Mouse (Mus musculus) gastrocnemius, postnatal 36 days (tissue): ENCODE results near the gene Magix. TPM values are rescaled to one million over a fixed set of nuclear protein-coding genes. Genes with fewer than 3 reads are reported as not detected.
A peak's percentile ranks its signal among the peaks of the same experiment; 100 is the strongest.
"Not testable (repeated sequence)": the region's sequence is repeated elsewhere in the genome, so short reads cannot be mapped to it uniquely, and the experiment has no call there.

Source experiments
- DNase-seq, 2 experiments: peaks; one replicate each; pipeline ENCODE4 v3.0.0; 2022
- intact Hi-C: fragments of 180-260 bp; cut with DNase I; formaldehyde crosslinking; loops from one replicate; pipeline ENCODE4 v1.15.1; 2025
- long read RNA-seq, 2 experiments: library from polyadenylated mRNA; stranded (forward); transcript quantifications; one replicate each; pipeline ENCODE4 v2.0.0; 2021
- total RNA-seq, 2 experiments: library from RNA; stranded (reverse); gene quantifications; 2 replicates each; pipeline ENCODE4 v1.2.3; 2021

The Magix gene
- 10 to 100 TPM; 18.8 to 20.6 TPM for total RNA-seq
- long read RNA-seq, experiment 1, transcript Magix-201 (6 exons, 1,342 nt): major isoform, 18 of 43 reads
- long read RNA-seq, experiment 1, partial matches to known transcripts: 5 of 43 reads
- long read RNA-seq, experiment 1, other reads (novel, unspliced or antisense): 19 of 43 reads
- long read RNA-seq, experiment 2, transcript Magix-201 (6 exons, 1,342 nt): major isoform, 19 of 44 reads
- long read RNA-seq, experiment 2, partial matches to known transcripts: 9 of 44 reads
- long read RNA-seq, experiment 2, other reads (novel, unspliced or antisense): 15 of 44 reads

DNA sequence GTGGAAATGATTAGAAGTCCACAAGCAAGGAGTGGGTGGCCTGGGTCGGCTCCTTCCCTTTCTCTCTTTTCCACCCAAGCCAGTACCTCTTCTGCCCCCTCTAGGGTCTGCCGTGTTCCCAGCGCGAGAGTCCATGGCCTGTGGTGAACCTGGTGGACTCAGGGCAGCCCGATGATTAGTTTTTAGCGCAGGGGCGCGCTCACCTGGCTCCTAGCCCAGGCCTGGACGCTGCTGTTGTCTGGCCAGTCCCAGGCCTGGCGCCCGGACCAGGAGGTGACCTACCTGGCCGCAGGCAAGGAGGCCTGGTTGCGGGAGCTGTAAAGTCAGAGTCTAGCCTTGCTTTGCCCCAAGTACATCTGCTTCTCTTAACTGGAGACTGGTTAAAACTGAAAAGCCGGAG, at the start of gene Magix:
Gene Magix, minus strand, starts transcription at position 388 of the 400 bp plus-strand sequence.
- intact Hi-C loops: no loop called here
- DNase-seq: peak in 1 of 2 experiments; percentile 31

DNA sequence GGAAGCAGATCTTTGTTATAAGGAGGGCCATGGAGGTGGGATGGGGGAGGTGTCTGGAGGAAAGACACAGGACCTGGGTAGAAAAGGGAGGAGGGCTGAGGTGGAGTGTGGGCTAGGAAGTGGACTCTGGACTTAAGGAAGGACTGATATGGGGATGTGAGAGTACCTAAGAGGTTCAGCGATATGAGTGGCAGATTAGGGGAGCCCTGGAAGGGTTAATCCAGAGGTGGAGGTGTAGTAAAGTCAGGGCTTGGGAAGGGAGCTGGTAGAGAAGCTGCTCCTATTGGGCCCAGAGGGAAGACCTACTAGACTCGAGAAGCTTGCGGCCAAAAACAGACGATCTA, 47.8 kb upstream of the Magix start:
- no peak for DNase-seq
- intact Hi-C loops: no loop called here

DNA sequence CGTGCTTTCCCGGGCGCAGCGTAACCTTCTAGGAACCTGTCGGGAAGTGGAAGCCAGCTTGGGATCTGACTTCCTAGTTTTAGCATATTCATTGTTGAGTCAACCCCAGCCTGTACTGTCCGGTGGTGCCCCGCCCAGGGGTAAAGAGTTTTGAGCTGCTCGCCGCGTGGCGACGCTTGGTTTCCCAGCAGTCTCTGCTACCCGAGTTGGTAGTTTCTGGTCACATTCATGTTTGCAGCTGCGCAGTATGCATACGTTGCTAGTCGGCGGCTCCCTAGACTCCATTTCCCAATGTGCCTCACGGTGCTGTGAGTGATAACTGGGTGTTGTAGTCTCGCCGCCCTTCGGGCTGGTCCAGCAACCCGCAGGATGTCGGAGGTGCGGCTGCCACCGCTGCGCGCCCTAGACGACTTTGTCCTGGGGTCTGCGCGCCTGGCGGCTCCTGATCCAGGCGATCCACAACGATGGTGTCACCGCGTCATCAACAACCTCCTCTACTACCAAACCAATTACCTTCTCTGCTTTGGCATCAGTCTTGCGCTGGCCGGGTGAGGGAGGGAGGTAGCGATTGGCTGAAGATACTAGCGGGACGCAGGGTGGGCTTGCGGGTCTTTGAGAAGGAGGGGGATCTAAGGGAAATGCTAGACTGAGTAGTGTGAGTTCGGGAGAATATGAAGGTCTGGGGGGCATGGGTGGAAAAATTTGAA, 47.3 kb upstream of the Magix start, which contains the start of gene Praf2:
Gene Praf2, plus strand, starts transcription at position 225 of the 707 bp plus-strand sequence.
- peak; percentile 57 to 60 for DNase-seq
- intact Hi-C loops: no loop called here

DNA sequence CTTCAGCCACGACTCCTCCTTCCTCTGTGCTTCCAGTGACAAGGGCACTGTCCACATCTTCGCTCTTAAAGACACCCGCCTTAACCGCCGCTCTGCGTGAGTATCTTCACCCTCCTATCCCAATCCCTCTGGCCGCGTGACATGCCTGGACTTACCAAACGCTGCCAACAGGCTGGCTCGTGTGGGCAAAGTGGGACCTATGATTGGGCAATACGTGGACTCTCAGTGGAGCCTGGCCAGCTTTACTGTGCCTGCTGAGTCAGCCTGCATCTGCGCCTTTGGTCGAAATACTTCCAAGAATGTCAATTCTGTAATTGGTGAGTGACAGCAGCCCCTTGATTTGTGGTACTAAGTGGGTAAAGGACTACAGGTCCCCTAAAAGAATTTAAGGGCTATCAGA, 46.1 kb upstream of the Magix start:
- no peak for DNase-seq
- intact Hi-C loops: no loop called here

DNA sequence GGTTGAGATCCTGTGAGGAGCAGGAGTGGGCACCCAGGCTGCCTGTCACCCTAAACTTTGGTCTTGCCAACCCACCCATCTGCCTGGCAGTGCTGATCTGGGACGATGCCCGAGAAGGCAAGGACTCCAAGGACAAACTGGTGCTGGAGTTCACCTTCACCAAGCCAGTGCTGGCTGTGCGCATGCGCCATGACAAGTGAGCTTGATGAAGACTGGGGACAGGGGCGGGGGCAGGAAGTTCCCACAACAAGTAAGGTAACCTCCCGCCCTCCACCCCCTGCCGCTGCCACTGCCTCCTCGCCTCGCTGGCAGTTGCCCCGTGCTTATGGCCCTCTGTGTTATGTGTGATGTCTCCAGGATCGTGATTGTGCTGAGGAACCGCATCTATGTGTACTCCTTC, 44.8 kb upstream of the Magix start:
- intact Hi-C loops: no loop called here
- no peak for DNase-seq

DNA sequence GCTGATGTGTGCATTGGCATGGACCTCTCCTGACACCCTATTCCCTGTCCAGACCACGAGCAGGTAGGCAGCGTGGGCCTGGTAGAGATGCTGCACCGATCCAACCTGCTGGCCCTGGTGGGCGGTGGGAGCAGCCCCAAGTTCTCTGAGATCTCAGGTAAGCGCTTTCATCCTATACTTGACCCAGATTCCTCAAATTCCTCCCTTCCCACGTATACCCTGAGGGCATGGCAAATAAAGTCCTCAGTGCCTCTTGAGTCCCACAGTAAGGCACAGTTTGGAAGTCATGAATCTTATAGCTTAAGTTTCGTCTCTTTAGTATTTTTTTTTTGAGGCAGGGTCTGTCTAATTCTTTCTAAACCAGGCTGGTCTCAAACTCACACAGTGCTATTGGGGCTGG, 43.1 kb upstream of the Magix start:
- DNase-seq: no peak
- intact Hi-C loops: no loop called here

DNA sequence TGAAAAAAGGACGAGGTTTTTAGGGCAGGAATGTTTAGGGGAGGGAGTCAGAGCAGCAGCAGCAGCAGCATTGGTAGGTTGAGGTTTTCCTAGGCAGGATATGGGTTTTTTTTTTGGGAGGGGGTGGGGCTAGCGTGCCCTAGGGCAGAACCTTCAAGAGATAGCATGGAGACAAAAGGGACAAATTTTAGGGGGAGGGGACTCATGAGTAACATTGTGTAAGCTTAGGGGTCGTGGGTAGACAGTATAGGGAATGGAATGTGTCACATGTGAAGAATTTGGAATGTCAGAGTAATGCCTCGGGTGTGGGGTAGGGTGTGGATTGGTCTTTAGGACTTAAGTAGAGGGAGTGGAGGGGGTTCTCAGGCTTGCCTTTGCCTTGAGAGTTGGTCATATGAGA, 41.6 kb upstream of the Magix start:
- intact Hi-C loops: no loop called here

DNA sequence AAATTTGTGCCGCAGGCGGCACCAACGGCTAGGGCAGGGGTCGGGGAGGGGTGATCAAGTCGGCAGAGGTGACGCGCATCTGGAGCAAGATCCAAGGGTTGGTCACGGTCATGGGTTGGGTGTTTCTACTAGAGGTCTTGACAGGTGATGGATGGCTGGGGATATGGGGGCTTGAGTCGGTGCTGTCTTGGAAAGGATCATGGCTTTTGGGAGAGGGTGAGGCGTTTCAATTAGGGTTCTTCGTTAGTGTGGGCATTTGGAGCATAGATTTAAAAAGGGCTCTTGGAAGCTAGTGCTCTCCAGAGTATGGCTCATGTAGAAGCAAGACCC, 41.2 kb upstream of the Magix start:
- intact Hi-C loops: no loop called here
- no peak for DNase-seq

More for the DNA sequence above, 41.6 kb upstream of the Magix start:
- DNase-seq: no peak

DNA sequence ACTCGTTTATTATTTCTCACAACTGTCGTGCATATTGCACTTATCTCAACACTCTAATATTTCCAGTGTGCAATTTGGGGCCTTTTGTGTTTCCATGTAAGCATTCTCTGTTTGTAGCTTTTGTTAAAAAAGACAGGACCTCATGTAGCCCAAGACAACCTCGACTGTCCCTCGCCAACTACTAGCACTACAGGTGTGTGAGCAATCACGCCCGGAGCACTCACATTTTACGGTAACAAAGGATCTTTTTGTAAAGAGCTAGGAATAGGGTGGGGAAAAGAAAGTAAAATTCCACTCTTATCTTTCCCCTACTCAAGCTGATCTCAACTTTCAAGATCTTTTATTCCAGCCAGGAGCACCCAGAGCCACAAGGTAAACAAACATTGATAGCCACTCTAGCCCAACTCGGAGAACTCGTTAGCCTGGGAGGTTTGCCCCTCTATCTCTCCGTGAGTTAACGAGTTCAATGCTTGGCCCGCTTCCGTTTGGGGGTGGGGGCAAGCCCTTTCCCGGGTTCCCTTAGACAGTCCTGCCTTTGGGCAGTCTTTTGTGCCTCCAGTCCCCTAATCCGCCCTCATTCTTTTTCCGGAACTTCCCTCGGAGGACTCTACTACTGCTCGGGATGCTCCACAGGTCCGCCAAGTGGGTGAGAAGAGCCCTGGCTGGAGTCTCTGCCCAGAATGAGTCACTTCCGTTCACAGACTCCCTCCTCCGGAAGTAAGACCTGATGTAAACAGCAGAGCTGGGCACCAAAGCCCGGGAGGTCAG, 40.6 kb upstream of the Magix start, which contains the start of gene Gm45208:
Gene Gm45208, plus strand, starts transcription at position 732 of the 768 bp plus-strand sequence.
- intact Hi-C loops: no loop called here
- DNase-seq: peak; percentile 43 to 71

DNA sequence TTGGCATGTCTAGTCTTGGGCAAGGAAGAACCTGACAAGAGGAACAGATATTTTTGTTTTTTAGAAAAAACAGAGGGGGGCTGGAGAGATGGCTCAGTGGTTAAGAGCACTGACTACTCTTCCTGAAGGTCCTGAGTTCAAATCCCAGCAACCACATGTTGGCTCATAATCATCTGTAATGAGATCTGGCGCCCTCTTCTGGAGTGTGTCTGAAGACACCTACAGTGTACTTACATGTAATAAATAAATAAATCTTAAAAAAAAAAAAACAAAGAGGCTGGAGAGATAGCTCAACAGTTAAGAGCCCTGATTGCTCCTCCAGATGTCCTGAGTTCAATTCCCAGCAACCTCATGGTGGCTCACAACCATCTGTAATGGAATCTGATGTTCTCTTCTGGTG, 35.0 kb upstream of the Magix start:
- DNase-seq, intact Hi-C loops: not testable (repeated sequence)

DNA sequence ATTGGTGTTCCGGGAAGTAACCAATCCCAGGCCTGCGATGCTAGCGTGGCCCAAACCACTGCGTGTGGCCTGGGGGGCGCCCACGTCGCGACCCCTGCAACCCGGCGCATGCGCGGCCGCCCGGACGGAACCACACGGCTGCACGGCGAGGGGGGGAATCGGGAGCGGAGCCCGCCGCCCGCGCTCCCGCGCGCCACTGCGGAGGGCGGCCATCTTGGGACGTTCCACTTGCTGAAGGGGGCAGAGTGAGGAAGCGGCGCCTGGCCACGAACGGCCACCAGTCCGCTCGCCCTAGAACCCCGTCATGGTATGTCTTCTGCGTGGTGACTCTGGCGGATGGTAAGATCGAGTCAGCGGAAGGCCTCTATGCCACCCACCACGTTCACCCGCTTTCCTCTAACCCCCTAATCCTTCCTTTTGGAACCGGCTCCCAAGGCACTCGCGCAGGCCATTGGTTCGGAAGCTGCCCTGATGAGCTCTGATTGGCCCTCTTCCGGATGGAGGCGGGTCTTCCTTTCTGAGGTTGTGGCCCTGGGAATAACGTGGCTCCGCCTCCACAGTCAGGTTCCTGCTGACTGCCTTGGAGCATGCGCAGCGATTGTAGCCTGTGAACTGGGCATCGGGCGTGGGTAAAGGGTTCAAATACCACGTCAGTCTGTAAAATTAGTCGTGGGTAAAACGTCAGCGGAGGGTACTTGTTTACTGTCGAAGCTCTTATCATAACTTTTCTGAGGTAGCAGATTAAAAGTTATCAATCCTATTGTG, 33.3 kb upstream of the Magix start, which contains the start of gene Wdr45:
Gene Wdr45, plus strand, starts transcription at position 199 of the 765 bp plus-strand sequence.
- DNase-seq: peak; percentile 84 to 91
- intact Hi-C loops: not testable (repeated sequence)

DNA sequence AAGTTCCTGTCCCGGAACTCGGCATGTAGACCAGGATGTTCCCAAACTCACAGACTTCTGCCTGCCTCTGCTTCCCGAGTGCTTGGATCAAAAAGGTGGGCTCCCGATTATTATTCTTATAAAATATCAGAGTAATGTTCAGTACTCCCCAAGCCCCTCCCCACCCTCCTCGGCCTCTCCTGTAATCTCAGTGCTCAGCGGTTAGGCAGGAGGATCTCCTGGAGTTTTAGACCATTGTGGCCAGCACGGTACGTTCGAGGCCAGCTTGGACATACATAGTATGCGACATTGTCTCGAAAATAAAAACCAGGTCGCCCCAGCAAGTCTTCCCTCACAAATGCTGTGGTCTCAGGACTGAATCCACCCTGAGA, 32.7 kb upstream of the Magix start:
- DNase-seq, intact Hi-C loops: not testable (repeated sequence)

DNA sequence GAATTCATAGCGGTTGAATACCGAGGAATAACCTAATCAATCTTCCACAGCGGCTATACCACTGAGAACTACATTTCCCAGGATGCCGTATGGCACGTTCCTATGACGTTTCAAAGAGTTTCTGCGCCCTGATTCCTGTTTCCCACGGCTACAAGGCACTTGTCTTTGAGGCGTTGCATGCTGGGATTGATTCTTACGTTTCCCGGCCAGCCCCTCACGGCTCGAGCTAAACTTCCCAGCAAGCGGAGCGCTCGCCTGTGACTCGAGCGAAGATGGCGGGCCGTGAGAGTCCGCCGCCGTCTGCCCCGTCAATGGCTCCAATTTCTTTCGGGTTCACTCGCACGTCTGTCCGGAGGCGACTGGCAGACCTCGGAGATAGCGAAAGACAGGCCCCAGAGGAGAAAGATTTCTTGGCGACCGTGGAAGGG, 15.9 kb upstream of the Magix start, which contains the start of gene Gpkow:
Gene Gpkow, plus strand, starts transcription at position 178 of the 428 bp plus-strand sequence.
- DNase-seq: peak; percentile 49 to 76
- intact Hi-C loops: loop anchor here (10.0 kb wide), 2 partner anchors 122 to 272 kb away; partner anchors contain the start of genes Foxp3 and Ppp1r3f

DNA sequence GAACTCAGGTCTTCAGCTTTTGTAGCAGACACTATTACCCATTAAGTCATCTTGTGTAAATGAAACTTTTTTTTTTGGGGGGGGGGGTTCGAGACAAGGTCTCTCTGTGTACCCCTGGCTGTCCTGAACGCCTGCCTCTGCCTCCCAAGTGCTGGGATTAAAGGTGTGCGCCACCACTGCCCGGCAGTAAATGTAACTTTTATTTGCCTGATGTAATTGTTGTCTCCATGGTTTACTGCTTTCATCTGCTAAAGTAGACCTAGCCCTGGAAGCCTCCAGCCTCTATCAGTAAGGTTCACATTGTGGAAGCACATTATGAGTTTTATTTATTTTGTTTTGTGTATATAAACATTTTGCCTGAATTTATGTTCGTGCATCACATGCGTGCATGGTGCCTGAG, 15.5 kb upstream of the Magix start:
- intact Hi-C loops: loop anchor here (10.0 kb wide), 2 partner anchors 122 to 272 kb away; partner anchors contain the start of genes Foxp3 and Ppp1r3f
- DNase-seq: no peak

DNA sequence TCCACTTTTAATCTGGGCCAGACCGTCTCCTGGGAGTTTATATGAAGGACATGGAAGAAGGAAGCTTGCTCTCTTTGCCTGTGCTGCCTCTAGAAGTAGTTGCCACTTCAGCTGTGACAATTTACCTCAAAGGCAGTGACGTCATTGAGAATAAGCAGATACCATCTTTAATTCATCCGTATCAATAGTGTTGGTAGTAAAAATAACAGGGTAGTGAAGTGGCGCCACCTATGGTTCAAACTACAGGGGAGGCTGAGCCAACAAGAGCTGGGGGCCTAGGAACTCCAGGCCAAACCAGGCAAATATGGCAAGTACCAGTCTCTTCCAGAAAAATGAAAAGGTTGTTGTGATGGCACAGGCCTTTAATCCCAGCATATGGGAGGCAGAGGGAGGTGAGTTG, 11.8 kb upstream of the Magix start:
- no peak for DNase-seq
- intact Hi-C loops: loop anchor here (10.0 kb wide), 2 partner anchors 118 to 268 kb away; partner anchors contain the start of genes Foxp3 and Ppp1r3f

DNA sequence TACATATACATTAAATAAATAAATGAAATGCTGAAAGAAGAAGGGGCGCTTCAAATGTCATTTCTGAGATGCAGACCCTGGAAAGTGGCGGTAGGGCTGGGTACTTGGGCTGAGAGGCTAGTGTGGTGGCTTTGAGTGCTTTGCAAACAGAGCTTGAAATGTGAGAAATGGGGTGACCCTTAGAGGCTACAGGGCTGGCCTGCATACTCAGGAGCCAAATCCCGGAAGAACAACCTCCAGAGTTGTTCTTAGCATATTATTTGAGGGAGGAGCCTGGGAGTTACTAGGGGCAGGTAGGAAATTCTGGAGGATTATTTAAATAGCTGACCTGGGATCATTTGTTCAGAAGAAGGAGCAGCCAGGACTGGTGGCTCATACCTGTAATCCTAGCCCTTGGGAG, 9.4 kb upstream of the Magix start:
- intact Hi-C loops: loop anchor here (10.0 kb wide), 2 partner anchors 116 to 266 kb away; partner anchors contain the start of genes Foxp3 and Ppp1r3f
- no peak for DNase-seq

DNA sequence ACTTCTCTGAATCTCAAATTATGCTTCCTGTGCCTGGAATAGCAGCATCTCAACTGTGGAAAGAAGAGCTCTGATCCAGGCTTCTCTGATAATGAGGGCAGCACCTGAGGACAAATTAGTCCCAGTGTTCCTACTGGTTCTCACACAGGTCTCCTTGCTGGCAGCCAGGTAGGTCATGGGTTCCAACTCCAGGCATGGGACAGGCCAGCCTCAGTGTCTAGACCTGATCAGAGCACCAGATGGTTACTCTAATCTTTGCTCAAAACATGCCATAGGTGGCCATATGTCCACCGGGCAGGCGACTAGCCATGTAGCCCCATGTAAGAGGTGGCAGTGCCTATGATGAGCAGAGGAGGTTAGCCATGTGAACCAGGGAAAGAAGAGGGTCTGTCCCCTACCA, 7.3 kb upstream of the Magix start:
- DNase-seq: no peak
- intact Hi-C loops: no loop called here

DNA sequence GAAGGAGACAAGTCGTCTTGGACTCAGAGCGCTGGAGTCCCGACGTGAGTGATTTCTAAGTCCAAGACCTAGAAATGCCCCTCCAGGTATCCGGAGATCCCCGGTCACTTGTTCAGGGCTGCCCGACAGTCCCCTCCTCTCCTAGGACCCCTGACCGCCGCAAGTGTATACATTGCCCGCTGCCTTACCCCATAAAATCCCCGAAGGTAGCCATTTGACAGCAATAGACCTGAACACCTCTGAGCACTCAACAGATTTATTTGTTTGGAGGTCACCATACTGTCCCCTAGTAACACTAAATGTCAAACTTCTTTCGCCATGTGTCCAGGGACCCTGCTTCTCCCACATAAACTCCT, 1.0 kb downstream of the Magix start:
- no peak for DNase-seq
- intact Hi-C loops: no loop called here

DNA sequence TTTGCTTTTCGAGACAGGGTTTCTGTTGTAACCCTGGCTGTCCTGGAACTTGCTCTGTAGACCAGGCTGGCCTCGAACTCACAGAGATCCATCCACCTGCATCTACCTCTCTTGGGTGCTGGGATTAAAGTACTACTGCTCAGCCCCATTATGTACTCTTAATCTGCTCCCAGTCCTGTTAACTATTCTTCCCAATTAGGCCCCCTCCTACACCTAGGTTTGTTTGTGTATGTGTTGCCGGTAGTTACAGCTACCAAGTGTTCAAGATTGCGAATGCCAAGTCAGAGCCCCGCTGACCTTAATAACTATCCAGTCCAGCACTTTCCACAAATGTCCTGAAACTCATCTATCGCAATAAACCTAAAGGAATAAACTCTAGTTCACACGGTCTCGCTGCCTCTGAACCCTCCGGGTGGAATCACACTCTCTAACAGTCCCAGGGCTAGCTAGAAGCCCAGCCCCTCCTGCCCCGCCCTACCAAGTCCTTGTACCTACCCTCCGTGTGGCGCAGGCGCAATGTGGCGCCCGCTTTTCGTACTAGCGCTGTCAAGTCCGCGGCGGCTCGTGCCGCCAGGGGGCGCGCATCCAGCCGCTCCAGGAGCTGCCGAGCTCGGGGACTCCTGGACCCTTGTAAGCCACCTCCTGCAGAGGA, 1.5 kb downstream of the Magix start:
- DNase-seq: peak; percentile 87 to 88

DNA sequence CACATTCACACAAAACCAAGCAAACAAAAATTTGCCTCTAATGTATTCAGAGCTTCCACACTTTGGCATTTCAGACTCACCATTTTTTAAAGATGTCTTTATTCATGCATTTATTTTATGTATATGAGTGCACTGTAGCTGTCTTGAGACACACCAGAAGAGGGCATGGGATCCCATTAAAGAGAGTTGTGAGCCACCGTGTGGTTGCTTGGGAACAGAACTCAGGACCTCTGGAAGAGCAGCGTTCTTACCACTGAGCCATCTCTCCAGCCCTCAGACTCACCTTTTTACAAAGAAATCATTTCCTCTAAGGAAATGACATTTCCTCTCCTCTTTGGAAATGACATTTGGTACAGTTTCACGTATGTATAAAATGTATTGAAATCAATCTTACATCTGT, 2.1 kb downstream of the Magix start:
- DNase-seq: no peak
- intact Hi-C loops: no loop called here

More for the DNA sequence above, 1.5 kb downstream of the Magix start:
- intact Hi-C loops: no loop called here
